Mouse (Mus musculus) frontal cortex, adult (tissue): Measurements from ENCODE around the gene Nt5e.
"Not testable (repeated sequence)": the region's sequence is repeated elsewhere in the genome, so short reads cannot be mapped to it uniquely, and the experiment has no call there.

Experiments used
- ATAC-seq: cut with Nextera tagmentation; 2 replicates; pipeline ENCODE4 v1.9.2; 2017; ENCODE audit warnings: mild to moderate bottlenecking, moderate library complexity, mixed read lengths; ENCODE audit not compliant: low TSS enrichment

Nt5e gene

DNA sequence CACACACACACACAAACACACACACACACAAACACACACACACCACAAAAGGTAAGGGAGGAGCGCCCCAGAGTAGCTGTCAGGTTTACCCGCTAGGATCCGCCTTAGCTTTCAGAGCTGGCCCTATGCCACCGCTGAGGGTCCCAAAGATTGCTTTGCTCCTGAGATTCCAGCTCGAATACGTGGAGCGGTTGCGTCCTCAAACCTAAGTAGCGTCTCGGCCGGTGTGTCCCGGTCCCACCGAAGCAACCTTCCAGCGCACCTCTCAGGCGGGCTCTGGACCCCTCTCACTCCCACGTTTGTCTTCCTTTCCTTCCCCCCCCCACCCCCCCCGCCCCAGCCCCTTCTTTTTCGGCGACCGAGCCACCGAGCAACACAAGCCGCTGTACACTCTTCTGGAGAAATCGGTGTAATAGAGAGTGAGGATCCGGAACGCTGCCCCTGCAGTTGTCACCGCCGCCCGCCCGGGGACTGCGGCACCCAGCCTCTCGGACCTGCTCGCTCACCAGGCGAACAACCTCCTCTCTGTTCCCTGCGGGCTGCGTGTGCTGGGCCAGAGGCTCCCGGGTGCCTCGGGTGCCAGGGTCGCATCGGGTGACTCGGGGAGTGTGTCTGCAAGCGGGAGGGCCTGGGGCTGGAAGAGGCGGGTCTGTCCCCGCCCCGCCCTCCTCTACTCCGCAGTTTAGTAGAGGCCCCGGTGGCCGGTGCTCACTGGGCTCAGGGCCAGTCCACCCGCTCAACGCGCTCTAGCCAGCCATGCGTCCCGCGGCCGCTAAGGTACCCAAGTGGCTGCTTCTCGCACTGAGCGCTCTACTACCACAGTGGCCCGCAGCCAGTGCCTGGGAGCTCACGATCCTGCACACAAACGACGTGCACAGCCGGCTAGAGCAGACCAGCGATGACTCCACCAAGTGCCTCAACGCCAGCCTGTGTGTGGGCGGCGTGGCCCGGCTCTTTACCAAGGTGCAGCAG lies at the start of gene Nt5e:
TSS of gene Nt5e (plus strand) at position 268 of the 972 bp plus-strand sequence.
- ATAC-seq: peak; percentile 93

GRCm38 (mm10) chr9:88277588-88277987 lies 49.4 kb upstream of the Nt5e start:
- ATAC-seq: no peak

DNA sequence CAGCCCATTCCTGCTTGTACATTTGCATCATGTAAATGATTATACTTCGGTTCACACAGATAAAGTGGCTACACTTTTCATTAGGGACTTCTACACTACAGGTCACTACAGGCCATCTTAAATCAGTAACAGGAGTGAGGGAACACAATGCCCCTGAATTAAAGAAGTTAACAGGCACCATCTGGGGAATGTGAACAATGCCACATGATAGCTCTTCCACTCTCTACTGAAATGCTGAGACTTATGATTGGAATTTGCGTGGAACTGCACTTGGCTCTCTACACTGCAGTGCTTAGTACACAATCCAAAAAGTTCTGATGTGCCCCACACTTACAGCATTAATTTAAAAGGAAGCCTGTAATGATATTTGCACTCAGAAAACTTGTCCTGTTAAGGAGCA lies 47.3 kb upstream of the Nt5e start:
- ATAC-seq: no peak

- no peak for ATAC-seq
These were observed 37.3 kb upstream of the Nt5e start for GRCm38 (mm10) chr9:88289568-88290168.

- ATAC-seq: no peak
These were observed 34.1 kb upstream of the Nt5e start for GRCm38 (mm10) chr9:88292836-88293370.

GRCm38 (mm10) chr9:88295798-88296197 lies 31.2 kb upstream of the Nt5e start:
- peak; percentile 47; the same call in 1 of the 2 replicates for ATAC-seq

GRCm38 (mm10) chr9:88296321-88296720 lies 30.7 kb upstream of the Nt5e start:
- ATAC-seq: no peak

DNA sequence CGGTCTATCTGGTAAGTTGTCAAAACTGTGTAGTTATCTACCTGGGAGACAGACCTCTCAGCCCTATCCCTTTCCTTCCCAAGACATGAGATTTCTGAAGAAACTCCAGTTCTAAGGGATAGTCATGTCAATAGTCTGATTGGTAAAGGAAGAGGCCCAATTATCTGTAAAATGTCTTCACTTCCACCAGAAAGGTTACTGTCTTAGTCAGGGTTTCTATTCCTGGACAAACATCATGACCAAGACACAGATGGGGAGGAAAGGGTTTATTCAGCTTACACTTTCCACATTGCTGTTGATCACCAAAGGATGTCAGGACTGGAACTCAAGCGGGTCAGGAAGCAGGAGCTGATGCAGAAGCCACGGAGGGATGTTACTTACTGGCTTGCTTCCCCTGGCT lies 29.8 kb upstream of the Nt5e start:
- ATAC-seq: not testable (repeated sequence)

- ATAC-seq: no peak
These were observed 28.9 kb upstream of the Nt5e start for GRCm38 (mm10) chr9:88297871-88298658.

DNA sequence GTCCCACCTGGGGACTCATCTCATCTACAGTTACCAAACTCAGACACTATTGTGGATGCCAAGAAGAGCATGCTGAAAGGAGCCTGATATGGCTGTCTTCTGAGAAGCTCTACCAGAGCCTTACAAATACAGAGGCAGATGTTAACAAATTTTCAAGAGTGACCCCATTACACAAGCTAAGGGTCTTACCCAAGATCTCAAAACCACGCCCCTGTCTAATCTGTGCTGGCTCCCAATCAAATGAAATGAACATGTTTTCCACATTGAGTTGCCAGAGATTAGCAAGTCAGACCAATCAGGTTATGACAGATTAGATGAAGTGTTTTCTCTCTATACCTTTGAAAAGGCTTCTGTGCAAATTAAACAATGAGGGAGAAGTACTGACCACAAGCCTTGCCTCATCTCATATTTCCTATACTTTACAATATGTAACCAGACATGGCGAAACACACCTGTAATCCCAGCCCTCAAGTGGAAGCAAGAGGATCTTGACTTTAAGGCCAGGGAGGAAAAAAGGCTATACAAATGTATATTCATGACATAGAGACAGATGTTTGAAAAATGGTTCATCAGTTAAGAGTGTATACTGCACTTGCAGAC lies 19.9 kb upstream of the Nt5e start:
- ATAC-seq: no peak

DNA sequence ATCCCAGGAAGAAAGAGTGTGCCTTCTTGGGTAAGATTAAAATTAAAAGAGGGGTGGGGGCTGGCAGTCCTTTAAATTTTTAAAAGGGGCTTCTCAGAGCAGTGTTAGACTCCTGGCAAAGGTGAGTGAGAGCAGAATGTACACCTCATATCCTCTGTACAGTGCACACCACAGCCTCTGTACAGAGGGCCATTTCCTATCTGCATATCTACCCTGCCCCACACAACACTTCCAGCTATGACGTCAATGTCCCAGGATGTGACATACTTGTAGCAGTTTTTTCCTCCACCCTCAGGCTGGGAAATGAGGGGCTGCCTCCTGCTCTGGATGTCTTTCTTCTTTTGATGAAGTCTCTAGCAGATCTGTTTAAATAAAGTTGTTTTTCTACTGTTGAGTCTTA lies 17.9 kb upstream of the Nt5e start:
- no peak for ATAC-seq

- ATAC-seq: no peak
These were observed 7.8 kb upstream of the Nt5e start for GRCm38 (mm10) chr9:88319226-88319625.

DNA sequence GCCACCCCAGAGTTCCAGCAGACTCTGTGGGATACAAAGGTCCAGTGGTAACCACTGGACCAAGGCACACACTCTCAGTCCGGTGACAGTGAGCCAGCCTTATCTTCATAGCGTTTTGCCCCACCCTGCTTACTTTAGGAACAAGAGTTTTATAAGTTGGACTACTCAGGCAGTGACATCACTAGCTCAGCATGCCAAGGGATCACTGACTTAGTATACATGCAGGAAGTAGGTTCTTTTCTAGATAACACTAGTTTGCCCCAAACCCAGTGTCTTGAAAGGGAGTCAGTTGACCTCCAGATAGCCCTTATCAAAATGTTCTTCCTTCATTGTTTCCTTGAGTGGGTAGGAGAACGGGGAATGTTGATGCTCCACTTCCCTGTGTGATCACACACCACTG lies 2.4 kb upstream of the Nt5e start:
- ATAC-seq: no peak

DNA sequence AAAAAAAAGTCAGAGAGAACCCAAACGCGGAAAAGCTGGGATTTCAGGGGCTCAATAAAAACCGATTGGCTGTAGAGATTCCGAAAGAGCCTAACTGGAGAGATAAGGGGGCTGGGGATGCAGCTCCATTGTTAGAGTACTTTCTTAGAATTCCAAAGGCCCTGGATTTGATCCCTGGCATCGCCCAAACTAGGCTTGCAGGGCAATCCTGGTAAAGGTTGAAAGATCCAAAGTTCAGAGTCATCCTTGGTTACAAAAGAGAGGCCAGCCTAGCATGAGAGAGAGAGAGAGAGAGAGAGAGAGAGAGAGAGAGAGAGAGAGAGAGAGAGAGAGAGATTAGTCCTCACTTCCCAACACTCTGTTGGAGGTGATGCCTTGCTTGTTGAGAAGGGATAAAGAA lies 1.7 kb downstream of the Nt5e start:
- no peak for ATAC-seq

GRCm38 (mm10) chr9:88329166-88329748 lies 2.3 kb downstream of the Nt5e start:
- no peak for ATAC-seq

DNA sequence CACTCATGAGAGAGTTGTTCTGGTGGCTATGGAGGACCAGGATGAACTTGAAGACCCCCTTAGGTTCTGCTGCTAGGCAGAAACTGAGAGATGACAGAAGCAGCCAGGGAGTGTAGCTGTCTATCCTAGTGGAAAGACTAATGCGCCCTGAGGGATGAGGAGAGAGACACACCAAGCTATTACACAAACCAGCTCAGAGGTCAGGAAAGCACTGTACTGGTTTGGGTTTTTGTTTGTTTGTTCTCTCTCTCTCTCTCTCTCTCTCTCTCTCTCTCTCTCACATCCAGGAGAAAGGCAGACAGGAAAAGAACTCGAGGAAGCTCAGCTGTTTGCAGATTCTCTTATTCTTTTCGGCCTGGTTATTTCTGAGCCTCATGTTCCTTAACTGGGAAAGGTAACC lies 3.3 kb downstream of the Nt5e start:
- no peak for ATAC-seq

GRCm38 (mm10) chr9:88332447-88332846 lies 5.5 kb downstream of the Nt5e start:
- ATAC-seq: no peak

DNA sequence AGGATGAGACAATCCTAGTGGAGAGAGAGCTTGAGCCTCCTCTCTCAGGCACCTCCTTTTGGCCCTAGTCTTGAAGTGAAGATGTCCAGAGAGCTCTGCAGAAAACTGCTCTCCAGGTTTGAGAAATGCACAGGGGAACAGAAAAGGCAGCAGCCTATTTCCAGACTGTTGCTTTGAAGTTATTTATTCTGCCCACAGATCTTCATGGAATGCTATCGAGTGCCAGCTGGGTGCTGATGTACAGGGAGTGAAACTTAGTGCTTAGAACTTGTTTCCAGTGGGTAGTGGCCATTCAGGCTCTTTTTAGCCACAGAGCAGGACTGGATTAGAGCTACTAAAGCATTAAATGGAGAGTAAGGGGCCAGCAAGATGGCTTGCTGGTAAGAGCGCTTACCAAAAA lies 8.8 kb downstream of the Nt5e start:
- ATAC-seq: peak; percentile 96

GRCm38 (mm10) chr9:88340819-88341218 lies 13.8 kb downstream of the Nt5e start:
- no peak for ATAC-seq

DNA sequence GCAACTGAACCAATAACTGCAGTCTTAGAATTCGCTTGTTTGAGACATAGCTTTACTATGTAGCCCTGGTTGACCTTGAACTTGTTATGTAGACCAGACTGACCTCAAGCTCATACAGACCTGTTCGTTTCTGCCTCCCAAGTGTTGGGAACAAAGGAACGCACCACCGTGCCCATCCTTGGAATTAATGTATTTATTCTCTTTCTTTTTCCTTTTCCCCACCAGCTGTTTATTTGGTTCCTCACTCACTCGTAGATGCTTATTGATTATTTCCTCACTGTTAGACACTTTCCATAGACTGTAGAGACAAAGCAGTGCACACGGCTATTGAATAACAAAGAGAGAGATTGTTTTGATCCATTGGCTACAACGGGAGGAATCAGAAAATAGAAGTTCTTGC lies 15.2 kb downstream of the Nt5e start:
- no peak for ATAC-seq

GRCm38 (mm10) chr9:88342701-88343100 lies 15.7 kb downstream of the Nt5e start:
- peak; percentile 82 for ATAC-seq
